Mouse (Mus musculus): ENCODE measurements at regions not wholly inside any gene's neighbourhood (a gene's known extent, or its start where the extent isn't known, plus 50 kb on each side); places are given as distances from the start of the nearest gene placed in this dataset.

GRCm38 (mm10) chr9:33356621-33357020 lies 720.6 kb downstream of the Ets1 start:
- 65% methylated on average over 2 of the region's 2 CpGs for WGBS
- H3K27me3 ChIP-seq (replicated peaks) = no peaks in the 10 kb centered on the region
- H3K36me3 ChIP-seq = no peaks in the 10 kb centered on the region
- H3K9me3 ChIP-seq (replicated peaks) = no peaks in the 10 kb centered on the region
- ATAC-seq (ENCODE audit: insufficient number of reproducible peaks, low FRiP score) = no peak
- no peak overlapping the region for H3K4me3 ChIP-seq
- H3K27ac ChIP-seq (ENCODE audit: poor library complexity, severe bottlenecking) = no peak overlapping the region
- H3K4me1 ChIP-seq (replicated peaks) = no peaks in the 10 kb centered on the region
- H3K4me2 ChIP-seq = no peak overlapping the region
- no peak overlapping the region for H3K9ac ChIP-seq

GRCm38 (mm10) chr9:33360966-33361365 lies 724.9 kb downstream of the Ets1 start:
- H3K4me1 ChIP-seq (replicated peaks) = no peaks in the 10 kb centered on the region
- H3K9me3 ChIP-seq (replicated peaks) = no peaks in the 10 kb centered on the region
- H3K27ac ChIP-seq (ENCODE audit: poor library complexity, severe bottlenecking) = no peak overlapping the region
- no peak for ATAC-seq (ENCODE audit: insufficient number of reproducible peaks, low FRiP score)
- H3K27me3 ChIP-seq (replicated peaks) = no peaks in the 10 kb centered on the region
- no peak overlapping the region for H3K9ac ChIP-seq
- H3K4me2 ChIP-seq = no peak overlapping the region
- WGBS = 85% methylated on average over 5 of the region's 5 CpGs
- no peak overlapping the region for H3K4me3 ChIP-seq
- H3K36me3 ChIP-seq = no peaks in the 10 kb centered on the region

GRCm38 (mm10) chr9:33389170-33389569 lies 753.1 kb downstream of the Ets1 start:
- Histone ChIP-seq H3K27ac (ENCODE audit: poor library complexity, severe bottlenecking) (no peak overlapping the region), H3K4me1 (replicated peaks) (no peaks in the 10 kb centered on the region), H3K36me3 (no peaks in the 10 kb centered on the region), H3K4me2 (no peak overlapping the region), H3K9ac (no peak overlapping the region), H3K9me3 (replicated peaks) (no peaks in the 10 kb centered on the region), H3K4me3 (no peak overlapping the region), H3K27me3 (replicated peaks) (no peaks in the 10 kb centered on the region)
- no peak for ATAC-seq (ENCODE audit: insufficient number of reproducible peaks, low FRiP score)

GRCm38 (mm10) chr9:33404691-33405090 lies 768.7 kb downstream of the Ets1 start:
- 75% methylated on average over 4 of the region's 4 CpGs for WGBS
- no peaks in the 10 kb centered on the region for H3K27me3 ChIP-seq (replicated peaks)

GRCm38 (mm10) chr9:33407517-33407916 lies 771.5 kb downstream of the Ets1 start:
- no peak for ATAC-seq (ENCODE audit: insufficient number of reproducible peaks, low FRiP score)
- Histone ChIP-seq H3K4me2 (no peak overlapping the region), H3K36me3 (no peaks in the 10 kb centered on the region), H3K27ac (ENCODE audit: poor library complexity, severe bottlenecking) (no peak overlapping the region), H3K4me1 (replicated peaks) (no peaks in the 10 kb centered on the region), H3K27me3 (replicated peaks) (no peaks in the 10 kb centered on the region), H3K4me3 (no peak overlapping the region), H3K9ac (no peak overlapping the region), H3K9me3 (replicated peaks) (no peaks in the 10 kb centered on the region)
- 81% methylated on average over 2 of the region's 2 CpGs for WGBS

More at GRCm38 (mm10) chr9:33404691-33405090, 768.7 kb downstream of the Ets1 start:
- no peak overlapping the region for H3K4me3 ChIP-seq
- H3K36me3 ChIP-seq = no peaks in the 10 kb centered on the region
- H3K9ac ChIP-seq = no peak overlapping the region
- no peak overlapping the region for H3K27ac ChIP-seq (ENCODE audit: poor library complexity, severe bottlenecking)
- no peak for ATAC-seq (ENCODE audit: insufficient number of reproducible peaks, low FRiP score)
- H3K9me3 ChIP-seq (replicated peaks) = no peaks in the 10 kb centered on the region
- no peak overlapping the region for H3K4me2 ChIP-seq
- no peaks in the 10 kb centered on the region for H3K4me1 ChIP-seq (replicated peaks)

GRCm38 (mm10) chr9:33423781-33424180 lies 787.8 kb downstream of the Ets1 start:
- no peak for ATAC-seq (ENCODE audit: insufficient number of reproducible peaks, low FRiP score)
- H3K4me3 ChIP-seq = no peak overlapping the region
- no peak overlapping the region for H3K27ac ChIP-seq (ENCODE audit: poor library complexity, severe bottlenecking)
- H3K4me2 ChIP-seq = no peak overlapping the region
- no peaks in the 10 kb centered on the region for H3K27me3 ChIP-seq (replicated peaks)
- H3K36me3 ChIP-seq = no peaks in the 10 kb centered on the region
- H3K4me1 ChIP-seq (replicated peaks) = no peaks in the 10 kb centered on the region
- H3K9ac ChIP-seq = no peak overlapping the region
- WGBS = 70% methylated on average over 2 of the region's 2 CpGs
- no peaks in the 10 kb centered on the region for H3K9me3 ChIP-seq (replicated peaks)

GRCm38 (mm10) chr9:33436459-33436858 lies 800.4 kb downstream of the Ets1 start:
- H3K4me3 ChIP-seq = no peak overlapping the region
- H3K4me1 ChIP-seq (replicated peaks) = no peaks in the 10 kb centered on the region

GRCm38 (mm10) chr9:33442266-33442665 lies 806.2 kb downstream of the Ets1 start:
- no peak overlapping the region for H3K4me3 ChIP-seq
- no peak overlapping the region for H3K4me2 ChIP-seq
- no peaks in the 10 kb centered on the region for H3K9me3 ChIP-seq (replicated peaks)
- 70% methylated on average over 5 of the region's 5 CpGs for WGBS
- H3K36me3 ChIP-seq = no peaks in the 10 kb centered on the region
- H3K27me3 ChIP-seq (replicated peaks) = no peaks in the 10 kb centered on the region
- no peak for ATAC-seq (ENCODE audit: insufficient number of reproducible peaks, low FRiP score)
- H3K27ac ChIP-seq (ENCODE audit: poor library complexity, severe bottlenecking) = no peak overlapping the region
- H3K4me1 ChIP-seq (replicated peaks) = no peaks in the 10 kb centered on the region
- no peak overlapping the region for H3K9ac ChIP-seq

More at GRCm38 (mm10) chr9:33436459-33436858, 800.4 kb downstream of the Ets1 start:
- 75% methylated on average over 4 of the region's 4 CpGs for whole genome bisulfite sequencing
- no peaks in the 10 kb centered on the region for H3K27me3 ChIP-seq (replicated peaks)
- no peaks in the 10 kb centered on the region for H3K36me3 ChIP-seq
- no peaks in the 10 kb centered on the region for H3K9me3 ChIP-seq (replicated peaks)
- no peak overlapping the region for H3K4me2 ChIP-seq
- H3K27ac ChIP-seq (ENCODE audit: poor library complexity, severe bottlenecking) = no peak overlapping the region
- no peak overlapping the region for H3K9ac ChIP-seq
- no peak for ATAC-seq (ENCODE audit: insufficient number of reproducible peaks, low FRiP score)

GRCm38 (mm10) chr9:33445902-33446301 lies 809.9 kb downstream of the Ets1 start:
- Histone ChIP-seq H3K4me2 (no peak overlapping the region), H3K4me1 (replicated peaks) (no peaks in the 10 kb centered on the region), H3K27ac (ENCODE audit: poor library complexity, severe bottlenecking) (no peak overlapping the region), H3K36me3 (no peaks in the 10 kb centered on the region), H3K4me3 (no peak overlapping the region), H3K9me3 (replicated peaks) (no peaks in the 10 kb centered on the region), H3K9ac (no peak overlapping the region), H3K27me3 (replicated peaks) (no peaks in the 10 kb centered on the region)
- 70% methylated on average over 1 of the region's 1 CpGs for WGBS
- ATAC-seq (ENCODE audit: insufficient number of reproducible peaks, low FRiP score) = no peak

GRCm38 (mm10) chr9:33475106-33475505 lies 839.1 kb downstream of the Ets1 start:
- no peak overlapping the region for H3K27ac ChIP-seq (ENCODE audit: poor library complexity, severe bottlenecking)
- H3K4me3 ChIP-seq = no peak overlapping the region
- H3K4me2 ChIP-seq = no peak overlapping the region
- no peaks in the 10 kb centered on the region for H3K27me3 ChIP-seq (replicated peaks)
- no peak for ATAC-seq (ENCODE audit: insufficient number of reproducible peaks, low FRiP score)
- H3K9me3 ChIP-seq (replicated peaks) = no peaks in the 10 kb centered on the region
- no peaks in the 10 kb centered on the region for H3K4me1 ChIP-seq (replicated peaks)
- no peaks in the 10 kb centered on the region for H3K36me3 ChIP-seq
- WGBS = 62% methylated on average over 2 of the region's 2 CpGs
- H3K9ac ChIP-seq = no peak overlapping the region

GRCm38 (mm10) chr9:33482845-33483540 lies 847.0 kb downstream of the Ets1 start:
- WGBS = 61% methylated on average over 5 of the region's 5 CpGs
- Histone ChIP-seq H3K27ac (ENCODE audit: poor library complexity, severe bottlenecking) (no peak overlapping the region), H3K4me1 (replicated peaks) (no peaks in the 10 kb centered on the region), H3K9ac (no peak overlapping the region), H3K4me3 (no peak overlapping the region), H3K4me2 (no peak overlapping the region), H3K36me3 (no peaks in the 10 kb centered on the region), H3K9me3 (replicated peaks) (no peaks in the 10 kb centered on the region), H3K27me3 (replicated peaks) (no peaks in the 10 kb centered on the region)
- ATAC-seq (ENCODE audit: insufficient number of reproducible peaks, low FRiP score) = no peak

- Histone ChIP-seq H3K36me3 (no peaks in the 10 kb centered on the region), H3K9ac (no peak overlapping the region), H3K9me3 (replicated peaks) (no peaks in the 10 kb centered on the region), H3K4me1 (replicated peaks) (no peaks in the 10 kb centered on the region), H3K27me3 (replicated peaks) (no peaks in the 10 kb centered on the region), H3K27ac (ENCODE audit: poor library complexity, severe bottlenecking) (no peak overlapping the region), H3K4me2 (no peak overlapping the region), H3K4me3 (no peak overlapping the region)
- ATAC-seq (ENCODE audit: insufficient number of reproducible peaks, low FRiP score) = no peak
- WGBS = 66% methylated on average over 2 of the region's 2 CpGs
Observed at GRCm38 (mm10) chr9:33483541-33483846, 847.5 kb downstream of the Ets1 start.

All from heart, embryonic 12.5 days (tissue).